29 mouse cellular contexts compared by ENCODE assay signal in the genomic region with DNA sequence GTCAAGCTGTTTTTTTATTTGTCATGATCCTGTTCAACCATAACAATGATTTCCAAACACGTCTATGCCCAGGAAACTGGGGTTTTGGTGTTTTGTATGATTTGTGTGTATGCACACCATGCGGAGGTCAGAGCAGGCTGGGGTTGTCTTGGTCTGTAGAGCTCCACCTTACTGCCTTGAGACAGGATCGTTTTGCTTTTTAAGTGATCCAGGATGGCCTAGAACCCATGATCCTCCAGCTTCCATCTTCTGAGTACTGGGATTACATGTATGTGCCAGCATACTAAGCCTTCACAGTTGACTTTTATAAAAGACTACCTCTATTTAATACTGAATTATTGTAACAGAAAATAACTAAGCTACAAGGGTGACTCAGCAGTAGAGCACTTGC. TPM values are rescaled to one million over a fixed set of nuclear protein-coding genes. Genes with fewer than 3 reads are reported as not detected.
DNase-seq lines count a peak whose midpoint lies in the region; ATAC-seq lines count a peak whose summit lies in the region.
"Had no signal": no experiment of that assay in that cellular context is flagged by ENCODE, and none has a peak within 500 bp of the region (broad histone marks: within the 10 kb centered on the region; RNA-seq: fewer than 3 reads in every experiment).

No protein-coding gene starts in this region.

- no peak overlapping the region for H3K27ac ChIP-seq in embryonic facial prominence, embryonic 11.5 days (replicated peaks; ENCODE audit: low read depth, low read length)
- H3K27ac ChIP-seq in embryonic facial prominence, embryonic 10.5 days (replicated peaks), result no peak overlapping the region
- no peak overlapping the region for H3K27ac ChIP-seq in limb, embryonic 12.5 days
- H3K27ac ChIP-seq in limb, embryonic 10.5 days, result no peak overlapping the region
- 0 out of 2 replicates have a peak overlapping the region, but pooled peaks have one; percentile 16 for H3K27ac ChIP-seq in embryonic facial prominence, embryonic 13.5 days
- H3K27ac ChIP-seq: embryonic facial prominence, embryonic 12.5 days; forebrain, embryonic 12.5 days; heart, adult 2 months; hindbrain, embryonic 14.5 days; limb, embryonic 13.5 days; liver, embryonic 13.5 days; neural tube, embryonic 13.5 days had no signal

- no peaks in the 10 kb centered on the region for H3K27me3 ChIP-seq in embryonic facial prominence, embryonic 11.5 days (ENCODE audit: control insufficient read depth, insufficient read depth, low read length)
- no peaks in the 10 kb centered on the region for H3K27me3 ChIP-seq in embryonic facial prominence, embryonic 10.5 days (replicated peaks; ENCODE audit: low read depth, poor library complexity, severe bottlenecking)
- no peaks in the 10 kb centered on the region for H3K27me3 ChIP-seq in limb, embryonic 12.5 days
- H3K27me3 ChIP-seq in limb, embryonic 10.5 days (ENCODE audit: low read depth, poor library complexity, severe bottlenecking), result no peaks in the 10 kb centered on the region
- no peaks in the 10 kb centered on the region for H3K27me3 ChIP-seq in embryonic facial prominence, embryonic 13.5 days
- H3K27me3 ChIP-seq: embryonic facial prominence, embryonic 12.5 days; forebrain, embryonic 12.5 days; heart, embryonic 12.5 days; limb, embryonic 13.5 days; liver, embryonic 13.5 days; neural tube, embryonic 13.5 days had no signal

- DNase-seq in embryonic facial prominence, embryonic 11.5 days (ENCODE audit: low spot score), result no peak
- DNase-seq in embryonic facial prominence, embryonic 10.5 days (ENCODE audit: low spot score), result no peak
- no peak for DNase-seq in limb, embryonic 10.5 days (ENCODE audit: low spot score)
- peak; percentile 39 for DNase-seq in naive thymus-derived CD4-positive, alpha-beta T cell, adult 2 months (ENCODE audit: low read depth)
- no peak for DNase-seq in thymus, adult 18-20 months
- DNase-seq: adrenal gland, postnatal 36 days; cerebellum, adult 2 months; cerebellum, postnatal 14 days; gastrocnemius, postnatal 36 days; heart, adult 2 months; heart, postnatal 4 days; kidney, adult 8-10 months; kidney, postnatal 10 days; layer of hippocampus, adult 9-11 months; liver, embryonic 13.5 days; lung, adult 18-20 months; lung, postnatal 14 days; right cerebral cortex, postnatal 4 days; thymus, postnatal 4 days had no signal

- H3K9me3 ChIP-seq in embryonic facial prominence, embryonic 11.5 days (replicated peaks; ENCODE audit: control insufficient read depth, low read length), result no peaks in the 10 kb centered on the region
- no peaks in the 10 kb centered on the region for H3K9me3 ChIP-seq in embryonic facial prominence, embryonic 10.5 days
- H3K9me3 ChIP-seq in limb, embryonic 12.5 days, result no peaks in the 10 kb centered on the region
- H3K9me3 ChIP-seq in limb, embryonic 10.5 days (replicated peaks), result no peaks in the 10 kb centered on the region
- no peaks in the 10 kb centered on the region for H3K9me3 ChIP-seq in embryonic facial prominence, embryonic 13.5 days
- H3K9me3 ChIP-seq: embryonic facial prominence, embryonic 12.5 days; forebrain, embryonic 12.5 days; heart, embryonic 12.5 days; limb, embryonic 13.5 days; liver, embryonic 13.5 days; neural tube, embryonic 13.5 days had no signal

- WGBS in embryonic facial prominence, embryonic 11.5 days, result 92% methylated on average over 3 of the region's 3 CpGs
- WGBS in embryonic facial prominence, embryonic 10.5 days, result 88% methylated on average over 3 of the region's 3 CpGs
- 84% methylated on average over 3 of the region's 3 CpGs for WGBS in limb, embryonic 12.5 days
- 88% methylated on average over 3 of the region's 3 CpGs for WGBS in limb, embryonic 10.5 days
- WGBS in embryonic facial prominence, embryonic 13.5 days, result 80% methylated on average over 3 of the region's 3 CpGs

- H3K4me2 ChIP-seq in embryonic facial prominence, embryonic 11.5 days (ENCODE audit: low read depth, low read length), result no peak overlapping the region
- H3K4me2 ChIP-seq in limb, embryonic 12.5 days, result no peak overlapping the region
- H3K4me2 ChIP-seq in embryonic facial prominence, embryonic 13.5 days, result no peak overlapping the region
- H3K4me2 ChIP-seq: embryonic facial prominence, embryonic 12.5 days; forebrain, embryonic 12.5 days; heart, embryonic 12.5 days; hindbrain, embryonic 14.5 days; limb, embryonic 13.5 days; liver, embryonic 13.5 days; neural tube, embryonic 13.5 days had no signal

- no peak overlapping the region for H3K4me3 ChIP-seq in embryonic facial prominence, embryonic 11.5 days (ENCODE audit: low read depth, low read length)
- no peak overlapping the region for H3K4me3 ChIP-seq in embryonic facial prominence, embryonic 10.5 days
- H3K4me3 ChIP-seq in limb, embryonic 12.5 days (replicated peaks), result no peak overlapping the region
- H3K4me3 ChIP-seq in limb, embryonic 10.5 days, result no peak overlapping the region
- H3K4me3 ChIP-seq in embryonic facial prominence, embryonic 13.5 days, result no peak overlapping the region
- H3K4me3 ChIP-seq: embryonic facial prominence, embryonic 12.5 days; forebrain, embryonic 12.5 days; heart, adult 2 months; heart, embryonic 12.5 days; limb, embryonic 13.5 days; liver, embryonic 13.5 days; neural tube, embryonic 13.5 days had no signal

- H3K36me3 ChIP-seq in embryonic facial prominence, embryonic 11.5 days (replicated peaks; ENCODE audit: control insufficient read depth, insufficient read depth, low read depth, low read length), result peaks cover 7% of the 10 kb centered on the region
- H3K36me3 ChIP-seq in embryonic facial prominence, embryonic 10.5 days (replicated peaks), result peaks cover 88% of the 10 kb centered on the region
- H3K36me3 ChIP-seq in limb, embryonic 12.5 days, result peaks cover 85% of the 10 kb centered on the region
- peaks cover 90% of the 10 kb centered on the region for H3K36me3 ChIP-seq in limb, embryonic 10.5 days
- peaks cover 81% of the 10 kb centered on the region for H3K36me3 ChIP-seq in embryonic facial prominence, embryonic 13.5 days

- no peak overlapping the region for H3K9ac ChIP-seq in embryonic facial prominence, embryonic 11.5 days (replicated peaks; ENCODE audit: low read length)
- no peak overlapping the region for H3K9ac ChIP-seq in limb, embryonic 12.5 days (replicated peaks)
- no peak overlapping the region for H3K9ac ChIP-seq in embryonic facial prominence, embryonic 13.5 days
- H3K9ac ChIP-seq: embryonic facial prominence, embryonic 12.5 days; forebrain, embryonic 12.5 days; heart, embryonic 12.5 days; hindbrain, embryonic 14.5 days; limb, embryonic 13.5 days; liver, embryonic 13.5 days; neural tube, embryonic 13.5 days had no signal

- no peaks in the 10 kb centered on the region for H3K4me1 ChIP-seq in embryonic facial prominence, embryonic 11.5 days (ENCODE audit: control insufficient read depth, insufficient read depth, low read length)
- H3K4me1 ChIP-seq in embryonic facial prominence, embryonic 10.5 days, result no peaks in the 10 kb centered on the region
- H3K4me1 ChIP-seq in limb, embryonic 12.5 days (replicated peaks), result no peaks in the 10 kb centered on the region
- no peaks in the 10 kb centered on the region for H3K4me1 ChIP-seq in limb, embryonic 10.5 days
- H3K4me1 ChIP-seq in embryonic facial prominence, embryonic 13.5 days, result no peaks in the 10 kb centered on the region
- H3K4me1 ChIP-seq: embryonic facial prominence, embryonic 12.5 days; forebrain, embryonic 12.5 days; heart, embryonic 12.5 days; limb, embryonic 13.5 days; liver, embryonic 13.5 days; neural tube, embryonic 13.5 days had no signal

- 0 out of 2 replicates have a peak, but pooled peaks have one; percentile 27 for ATAC-seq in embryonic facial prominence, embryonic 11.5 days (replicated peaks; ENCODE audit: insufficient number of reproducible peaks, low FRiP score, low TSS enrichment, low read depth)
- 0 out of 2 replicates have a peak, but pooled peaks have one; percentile 16 for ATAC-seq in limb, embryonic 12.5 days (ENCODE audit: insufficient number of reproducible peaks, insufficient read depth, low FRiP score, low TSS enrichment, low read depth)
- no peak for ATAC-seq in embryonic facial prominence, embryonic 13.5 days (ENCODE audit: insufficient number of reproducible peaks, insufficient read depth, low FRiP score, low TSS enrichment, low read depth)
- ATAC-seq in erythroid progenitor cell, adult 5-6 weeks (replicated peaks; ENCODE audit: low FRiP score, poor library complexity, severe bottlenecking), result no peak
- ATAC-seq: midbrain, embryonic 16.5 days had no signal

RNA-seq across cellular contexts. Expression of a gene that starts 13.7 kb away (rescaled TPM):
- polyA plus RNA-seq in embryonic facial prominence, embryonic 11.5 days (2014; fragmentation: Nextera tagmentation; extraction: Ambion mirVana), result 182 and 195 TPM in 2 replicates
- polyA plus RNA-seq in embryonic facial prominence, embryonic 10.5 days (2016; fragmentation: Nextera tagmentation; extraction: Ambion mirVana), result 139 and 160 TPM in 2 replicates
- 202 and 205 TPM in 2 replicates for polyA plus RNA-seq in limb, embryonic 12.5 days (2016; fragmentation: Nextera tagmentation; extraction: Ambion mirVana)
- 111 and 153 TPM in 2 replicates for polyA plus RNA-seq in limb, embryonic 10.5 days (2016; fragmentation: Nextera tagmentation; extraction: Ambion mirVana)
- 236 and 274 TPM in 2 replicates for polyA plus RNA-seq in embryonic facial prominence, embryonic 13.5 days (2015; fragmentation: Nextera tagmentation; extraction: Ambion mirVana)
- 547 and 759 TPM in 2 replicates for total RNA-seq in erythroid progenitor cell, adult 5-6 weeks (2015; ENCODE audit: low replicate concordance)
- total RNA-seq in erythroid progenitor cell, adult 5-6 weeks (2017; ENCODE audit: low replicate concordance), result 386 and 437 TPM in 2 replicates

RNA-seq across cellular contexts. Expression of a gene that starts 17.5 kb away (rescaled TPM):
- polyA plus RNA-seq in embryonic facial prominence, embryonic 11.5 days (2014; fragmentation: Nextera tagmentation; extraction: Ambion mirVana), result 523 and 595 TPM in 2 replicates
- polyA plus RNA-seq in embryonic facial prominence, embryonic 10.5 days (2016; fragmentation: Nextera tagmentation; extraction: Ambion mirVana), result 444 and 446 TPM in 2 replicates
- 408 and 418 TPM in 2 replicates for polyA plus RNA-seq in limb, embryonic 12.5 days (2016; fragmentation: Nextera tagmentation; extraction: Ambion mirVana)
- 419 and 449 TPM in 2 replicates for polyA plus RNA-seq in limb, embryonic 10.5 days (2016; fragmentation: Nextera tagmentation; extraction: Ambion mirVana)
- polyA plus RNA-seq in embryonic facial prominence, embryonic 13.5 days (2015; fragmentation: Nextera tagmentation; extraction: Ambion mirVana), result 344 and 384 TPM in 2 replicates
- 49.4 and 63.3 TPM in 2 replicates for total RNA-seq in erythroid progenitor cell, adult 5-6 weeks (2015; ENCODE audit: low replicate concordance)
- 26.5 and 36.8 TPM in 2 replicates for total RNA-seq in erythroid progenitor cell, adult 5-6 weeks (2017; ENCODE audit: low replicate concordance)

RNA-seq across cellular contexts. Expression of a gene that starts 34.8 kb away (rescaled TPM):
- polyA plus RNA-seq in embryonic facial prominence, embryonic 11.5 days (2014; fragmentation: Nextera tagmentation; extraction: Ambion mirVana), result 69.1 and 69.4 TPM in 2 replicates
- polyA plus RNA-seq in embryonic facial prominence, embryonic 10.5 days (2016; fragmentation: Nextera tagmentation; extraction: Ambion mirVana), result 76.9 and 78.4 TPM in 2 replicates
- 59.6 and 60.2 TPM in 2 replicates for polyA plus RNA-seq in limb, embryonic 12.5 days (2016; fragmentation: Nextera tagmentation; extraction: Ambion mirVana)
- 77.7 and 86.3 TPM in 2 replicates for polyA plus RNA-seq in limb, embryonic 10.5 days (2016; fragmentation: Nextera tagmentation; extraction: Ambion mirVana)
- polyA plus RNA-seq in embryonic facial prominence, embryonic 13.5 days (2015; fragmentation: Nextera tagmentation; extraction: Ambion mirVana), result 51.6 and 52.9 TPM in 2 replicates
- total RNA-seq in erythroid progenitor cell, adult 5-6 weeks (2015; ENCODE audit: low replicate concordance), result 1.7 and 4.0 TPM in 2 replicates
- 4.9 and 9.8 TPM in 2 replicates for total RNA-seq in erythroid progenitor cell, adult 5-6 weeks (2017; ENCODE audit: low replicate concordance)

RNA-seq across cellular contexts. Expression of a gene that starts 35.1 kb away (rescaled TPM):
- 60.8 and 66.6 TPM in 2 replicates for polyA plus RNA-seq in embryonic facial prominence, embryonic 11.5 days (2014; fragmentation: Nextera tagmentation; extraction: Ambion mirVana)
- 63.3 and 69.2 TPM in 2 replicates for polyA plus RNA-seq in embryonic facial prominence, embryonic 10.5 days (2016; fragmentation: Nextera tagmentation; extraction: Ambion mirVana)
- polyA plus RNA-seq in limb, embryonic 12.5 days (2016; fragmentation: Nextera tagmentation; extraction: Ambion mirVana), result 56.3 and 56.7 TPM in 2 replicates
- polyA plus RNA-seq in limb, embryonic 10.5 days (2016; fragmentation: Nextera tagmentation; extraction: Ambion mirVana), result 61.5 and 64.8 TPM in 2 replicates
- polyA plus RNA-seq in embryonic facial prominence, embryonic 13.5 days (2015; fragmentation: Nextera tagmentation; extraction: Ambion mirVana), result 55.7 and 66.1 TPM in 2 replicates
- total RNA-seq in erythroid progenitor cell, adult 5-6 weeks (2015; ENCODE audit: low replicate concordance), result 2.9 and 34.2 TPM in 2 replicates
- total RNA-seq in erythroid progenitor cell, adult 5-6 weeks (2017; ENCODE audit: low replicate concordance), result 4.9 and 20.8 TPM in 2 replicates

Comparison
In these comparisons a context has a peak if more than half of its experiments do, and no peak if none do; other contexts are left out.
1. ATAC-seq: peak in embryonic facial prominence, embryonic 11.5 days (single experiment) and limb, embryonic 12.5 days (single experiment); none in embryonic facial prominence, embryonic 13.5 days (single experiment) and erythroid progenitor cell, adult 5-6 weeks (single experiment).